ENCODE assay signal across 8 mouse cellular contexts in the genomic region with DNA sequence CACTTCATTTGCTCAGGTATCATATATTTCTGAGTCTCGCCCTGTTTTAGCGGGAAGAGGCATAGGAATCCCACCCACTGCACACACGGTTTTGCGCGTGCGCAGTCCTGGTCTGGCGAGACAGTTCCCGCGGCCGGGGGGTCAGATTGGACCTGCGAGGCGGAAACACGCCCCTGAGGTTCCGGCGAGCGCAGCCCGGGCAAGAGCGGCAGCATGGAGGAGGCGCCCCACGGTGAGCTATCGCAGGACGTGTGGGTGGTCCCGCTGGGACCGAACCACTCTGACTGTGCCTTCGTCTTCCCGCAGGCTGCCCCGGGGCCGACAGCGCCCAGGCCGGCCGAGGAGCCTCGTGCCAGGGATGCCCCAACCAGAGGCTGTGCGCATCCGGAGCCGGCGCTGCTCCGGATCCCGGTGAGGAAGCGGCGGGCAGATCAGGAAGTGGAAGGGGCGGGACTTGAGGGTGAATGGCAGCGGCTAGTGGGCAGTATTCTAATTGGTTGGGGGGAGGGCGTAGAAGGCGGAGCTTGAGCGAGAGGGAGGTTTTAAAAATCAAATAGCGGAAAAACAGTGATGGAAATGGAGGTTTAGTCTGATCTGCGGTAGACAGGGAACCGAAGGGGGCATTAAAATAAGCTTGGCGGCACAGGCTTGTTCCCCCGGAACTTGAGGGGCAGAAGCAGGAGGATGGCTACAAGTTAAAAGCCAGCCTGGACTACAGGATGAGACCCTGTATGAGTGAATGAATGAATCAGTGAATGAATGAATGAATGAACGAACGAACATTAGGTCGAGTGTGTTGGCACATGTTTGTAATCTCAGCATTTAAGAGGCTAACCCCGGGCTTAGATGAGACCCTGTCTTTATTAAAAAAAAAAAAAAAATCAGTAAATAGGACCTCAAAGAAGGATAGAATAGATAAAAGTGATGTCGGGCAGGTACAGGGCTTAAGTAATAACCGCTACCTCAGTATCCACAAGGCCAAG. TPM values are rescaled to one million over a fixed set of nuclear protein-coding genes. Genes with fewer than 3 reads are reported as not detected.
DNase-seq lines count a peak whose midpoint lies in the region; ATAC-seq and TF ChIP-seq lines count a peak whose summit lies in the region.

Gene Nubp1, plus strand, starts transcription at position 185 of the 983 bp plus-strand sequence.

- no peak for TF ChIP-seq CTCF in lung, adult 2 months (IDR thresholded peaks at IDR 0.05; ENCODE audit: insufficient read depth, low read length)

- peak within 1 kb of the TSS; percentile 77 for H3K4me3 ChIP-seq in forebrain, embryonic 15.5 days
- H3K4me3 ChIP-seq in lung, adult 2 months (replicated peaks; ENCODE audit: extremely low read depth, low read depth, low read length) = peak within 1 kb of the TSS; percentile 96

- H3K36me3 ChIP-seq in forebrain, embryonic 15.5 days = peaks cover 9% of the 10 kb centered on the region; the same call in 1 of the 2 replicates

- H3K9ac ChIP-seq in forebrain, embryonic 15.5 days (replicated peaks) = peak within 1 kb of the TSS; percentile 68

- peaks cover 2% of the 10 kb centered on the region; the same call in 1 of the 2 replicates for H3K27me3 ChIP-seq in forebrain, embryonic 15.5 days

- peak; percentile 98 for ATAC-seq in forebrain, embryonic 15.5 days (replicated peaks)
- peak; percentile 89 for ATAC-seq in neutrophil, adult 5-6 weeks (ENCODE audit: extremely low read depth, insufficient number of reproducible peaks, low FRiP score, poor library complexity, severe bottlenecking)

- intact Hi-C loops in heart, postnatal 25 days (cut with DNase I) = no loop called here

- no peaks in the 10 kb centered on the region for H3K9me3 ChIP-seq in forebrain, embryonic 15.5 days

- H3K4me2 ChIP-seq in forebrain, embryonic 15.5 days (replicated peaks) = peak within 1 kb of the TSS; percentile 53

- peaks cover 17% of the 10 kb centered on the region for H3K4me1 ChIP-seq in forebrain, embryonic 15.5 days
- H3K4me1 ChIP-seq in lung, adult 2 months (ENCODE audit: control insufficient read depth, insufficient read depth, low read length) = no peaks in the 10 kb centered on the region; the same call in 1 of the 2 replicates

- peak; percentile 96 for DNase-seq in ES-CJ7 (ENCODE audit: low read depth, low spot score)
- peak; percentile 95 for DNase-seq in cerebellum, adult 11 months
- peak; percentile 89 for DNase-seq in heart, postnatal 25 days (ENCODE audit: low spot score)
- DNase-seq in layer of hippocampus, adult 18-20 months (ENCODE audit: low spot score in 2 of 2) = peak; percentile 90 to 96
- DNase-seq in lung, adult 2 months = peak; percentile 95
- peak; percentile 80 to 87 for DNase-seq in thymus, adult 18-20 months

- WGBS in forebrain, embryonic 15.5 days = 2% methylated on average over 56 of the region's 56 CpGs
- 2% methylated on average over 56 of the region's 56 CpGs for WGBS in lung, adult 2 months

- peak; percentile 74 for TF ChIP-seq POLR2A in lung, adult 2 months (IDR thresholded peaks at IDR 0.05; ENCODE audit: borderline replicate concordance, extremely low read depth, low read depth, low read length)

- H3K27ac ChIP-seq in forebrain, embryonic 15.5 days (replicated peaks) = peak within 1 kb of the TSS; percentile 95

RNA-seq across cellular contexts. Expression of gene Nubp1, which starts in this region (rescaled TPM):
- 45.9 and 48.6 TPM in 2 replicates for polyA plus RNA-seq in forebrain, embryonic 15.5 days (2015; fragmentation: Nextera tagmentation; extraction: Ambion mirVana)
- total RNA-seq in heart, postnatal 25 days (2021) = 10 to 100 TPM in 1 of 2 experiments, 1 to 10 TPM in 1; 9.4 to 10.5 TPM
- 10 to 100 TPM; 14.2 to 16.1 TPM for total RNA-seq in layer of hippocampus, adult 18-20 months (2021)
- polyA plus RNA-seq in lung, adult 2 months (2012; rRNA removed) = 25.9 and 31.0 TPM in 2 replicates
- 44.9 and 49.1 TPM in 2 replicates for total RNA-seq in neutrophil, adult 5-6 weeks (2017)

Comparison
In these comparisons a context has a peak if more than half of its experiments do, and no peak if none do; other contexts are left out.
1. Peak in every context shown above with its lines: DNase-seq, ATAC-seq, H3K4me3 ChIP-seq and H3K27ac ChIP-seq.